Mouse (Mus musculus): ENCODE results near the gene Kif4. TPM values are rescaled to one million over a fixed set of nuclear protein-coding genes. Genes with fewer than 3 reads are reported as not detected.

Gene Kif4
- polyA plus RNA-seq, 1 experiment from 2014 or later = 52.3 TPM

- no peak for ATAC-seq (ENCODE audit: low FRiP score)
- H3K27me3 ChIP-seq (ENCODE audit: control insufficient read depth, insufficient read depth, low read length) = peaks cover 3% of the 10 kb centered on the region
- no peak overlapping the region for H3K4me2 ChIP-seq
Observed at GRCm38 (mm10) chrX:100740785-100741184, 115.2 kb downstream of the Kif4 start.

GRCm38 (mm10) chrX:100741940-100742339 is 116.4 kb downstream of the Kif4 start:
- ATAC-seq (ENCODE audit: low FRiP score) (peak; percentile 80), DNase-seq (ENCODE audit: low spot score, missing footprints) (peak; percentile 94)
- 8% methylated on average over 10 of the region's 10 CpGs for WGBS
- no peak overlapping the region for H3K27ac ChIP-seq (ENCODE audit: low read depth, low read length)
- no peaks in the 10 kb centered on the region; the same call in 1 of the 2 replicates for H3K4me1 ChIP-seq (ENCODE audit: control insufficient read depth, insufficient read depth, low read length)
- no peak overlapping the region for H3K4me2 ChIP-seq
- H3K9ac ChIP-seq (ENCODE audit: low read length) = no peak overlapping the region
- H3K36me3 ChIP-seq (ENCODE audit: control insufficient read depth, insufficient read depth, low read length) = no peaks in the 10 kb centered on the region
- H3K4me3 ChIP-seq (ENCODE audit: low read depth, low read length) = no peak overlapping the region
- H3K27me3 ChIP-seq (ENCODE audit: control insufficient read depth, insufficient read depth, low read length) = peaks cover 3% of the 10 kb centered on the region; the same call in 1 of the 2 replicates
- no peaks in the 10 kb centered on the region for H3K9me3 ChIP-seq (ENCODE audit: control insufficient read depth, low read length)

More at GRCm38 (mm10) chrX:100740785-100741184, 115.2 kb downstream of the Kif4 start:
- Histone ChIP-seq H3K9me3 (ENCODE audit: control insufficient read depth, low read length) (no peaks in the 10 kb centered on the region), H3K9ac (ENCODE audit: low read length) (no peak overlapping the region), H3K4me3 (ENCODE audit: low read depth, low read length) (no peak overlapping the region), H3K36me3 (ENCODE audit: control insufficient read depth, insufficient read depth, low read length) (no peaks in the 10 kb centered on the region), H3K27ac (ENCODE audit: low read depth, low read length) (no peak overlapping the region), H3K4me1 (ENCODE audit: control insufficient read depth, insufficient read depth, low read length) (no peaks in the 10 kb centered on the region; the same call in 1 of the 2 replicates)
- no peak for DNase-seq (ENCODE audit: low spot score, missing footprints)
- 62% methylated on average over 6 of the region's 6 CpGs for WGBS

GRCm38 (mm10) chrX:100765855-100766254 is 140.3 kb downstream of the Kif4 start:
- Histone ChIP-seq H3K4me2 (no peak overlapping the region), H3K27ac (ENCODE audit: low read depth, low read length) (no peak overlapping the region), H3K4me3 (ENCODE audit: low read depth, low read length) (no peak overlapping the region), H3K36me3 (ENCODE audit: control insufficient read depth, insufficient read depth, low read length) (no peaks in the 10 kb centered on the region), H3K27me3 (ENCODE audit: control insufficient read depth, insufficient read depth, low read length) (peaks cover 3% of the 10 kb centered on the region; the same call in 1 of the 2 replicates), H3K9me3 (ENCODE audit: control insufficient read depth, low read length) (no peaks in the 10 kb centered on the region), H3K4me1 (ENCODE audit: control insufficient read depth, insufficient read depth, low read length) (peaks cover 5% of the 10 kb centered on the region; the same call in 1 of the 2 replicates), H3K9ac (ENCODE audit: low read length) (no peak overlapping the region)
- WGBS = 85% methylated on average over 6 of the region's 6 CpGs
- DNase-seq (ENCODE audit: low spot score, missing footprints) (no peak), ATAC-seq (ENCODE audit: low FRiP score) (no peak)

GRCm38 (mm10) chrX:100767181-100767884 is 141.8 kb downstream of the Kif4 start, which contains the start of gene Dlg3:
TSS of gene Dlg3 (plus strand) at chrX:100767722.
- ATAC-seq (ENCODE audit: low FRiP score) (peak; percentile 93), DNase-seq (ENCODE audit: low spot score, missing footprints) (peak; percentile 91)
- H3K9ac ChIP-seq (ENCODE audit: low read length) = peak within 1 kb of the TSS; percentile 59
- peak within 1 kb of the TSS; percentile 53 for H3K4me3 ChIP-seq (ENCODE audit: low read depth, low read length)
- no peak within 1 kb of the TSS for H3K27ac ChIP-seq (ENCODE audit: low read depth, low read length)
- H3K4me2 ChIP-seq = peak within 1 kb of the TSS; percentile 76
- 21% methylated on average over 26 of the region's 26 CpGs for WGBS
- H3K36me3 ChIP-seq (ENCODE audit: control insufficient read depth, insufficient read depth, low read length) = no peaks in the 10 kb centered on the region
- no peaks in the 10 kb centered on the region for H3K9me3 ChIP-seq (ENCODE audit: control insufficient read depth, low read length)
- peaks cover 5% of the 10 kb centered on the region; the same call in 1 of the 2 replicates for H3K4me1 ChIP-seq (ENCODE audit: control insufficient read depth, insufficient read depth, low read length)
- peaks cover 3% of the 10 kb centered on the region; the same call in 1 of the 2 replicates for H3K27me3 ChIP-seq (ENCODE audit: control insufficient read depth, insufficient read depth, low read length)

GRCm38 (mm10) chrX:100767885-100768626 is 142.5 kb downstream of the Kif4 start:
- Histone ChIP-seq H3K27me3 (ENCODE audit: control insufficient read depth, insufficient read depth, low read length) (peaks cover 3% of the 10 kb centered on the region; the same call in 1 of the 2 replicates), H3K4me2 (peak overlapping the region; percentile 76), H3K4me3 (ENCODE audit: low read depth, low read length) (peak overlapping the region; percentile 53), H3K36me3 (ENCODE audit: control insufficient read depth, insufficient read depth, low read length) (no peaks in the 10 kb centered on the region), H3K4me1 (ENCODE audit: control insufficient read depth, insufficient read depth, low read length) (peaks cover 5% of the 10 kb centered on the region; the same call in 1 of the 2 replicates), H3K27ac (ENCODE audit: low read depth, low read length) (no peak overlapping the region), H3K9ac (ENCODE audit: low read length) (peak overlapping the region; percentile 59), H3K9me3 (ENCODE audit: control insufficient read depth, low read length) (no peaks in the 10 kb centered on the region)
- DNase-seq (ENCODE audit: low spot score, missing footprints) = no peak
- ATAC-seq (ENCODE audit: low FRiP score) = peak; percentile 74
- 28% methylated on average over 29 of the region's 36 CpGs for WGBS

- Histone ChIP-seq H3K36me3 (ENCODE audit: control insufficient read depth, insufficient read depth, low read length) (no peaks in the 10 kb centered on the region), H3K4me3 (ENCODE audit: low read depth, low read length) (no peak overlapping the region; the same call in 1 of the 2 replicates), H3K9ac (ENCODE audit: low read length) (no peak overlapping the region), H3K4me2 (no peak overlapping the region), H3K4me1 (ENCODE audit: control insufficient read depth, insufficient read depth, low read length) (peaks cover 5% of the 10 kb centered on the region; the same call in 1 of the 2 replicates), H3K9me3 (ENCODE audit: control insufficient read depth, low read length) (no peaks in the 10 kb centered on the region), H3K27me3 (ENCODE audit: control insufficient read depth, insufficient read depth, low read length) (peaks cover 3% of the 10 kb centered on the region; the same call in 1 of the 2 replicates), H3K27ac (ENCODE audit: low read depth, low read length) (no peak overlapping the region)
- DNase-seq (ENCODE audit: low spot score, missing footprints) = no peak
- WGBS = 87% methylated on average over 5 of the region's 5 CpGs
- ATAC-seq (ENCODE audit: low FRiP score) = no peak
Observed at GRCm38 (mm10) chrX:100769281-100769680, 143.7 kb downstream of the Kif4 start.

GRCm38 (mm10) chrX:100774341-100774811 is 148.8 kb downstream of the Kif4 start:
- H3K4me1 ChIP-seq (ENCODE audit: control insufficient read depth, insufficient read depth, low read length) = peaks cover 3% of the 10 kb centered on the region; the same call in 1 of the 2 replicates
- H3K27me3 ChIP-seq (ENCODE audit: control insufficient read depth, insufficient read depth, low read length) = peaks cover 5% of the 10 kb centered on the region
- ATAC-seq (ENCODE audit: low FRiP score) (peak; percentile 17), DNase-seq (ENCODE audit: low spot score, missing footprints) (peak; percentile 93)
- H3K4me2 ChIP-seq = peak overlapping the region; percentile 50
- H3K4me3 ChIP-seq (ENCODE audit: low read depth, low read length) = peak overlapping the region; percentile 34
- H3K9ac ChIP-seq (ENCODE audit: low read length) = peak overlapping the region; percentile 65
- WGBS = 23% methylated on average over 23 of the region's 23 CpGs
- H3K36me3 ChIP-seq (ENCODE audit: control insufficient read depth, insufficient read depth, low read length) = no peaks in the 10 kb centered on the region
- H3K27ac ChIP-seq (ENCODE audit: low read depth, low read length) = no peak overlapping the region
- H3K9me3 ChIP-seq (ENCODE audit: control insufficient read depth, low read length) = no peaks in the 10 kb centered on the region

GRCm38 (mm10) chrX:100775405-100775804 is 149.9 kb downstream of the Kif4 start:
- H3K4me2 ChIP-seq = no peak overlapping the region
- H3K27me3 ChIP-seq (ENCODE audit: control insufficient read depth, insufficient read depth, low read length) = peaks cover 3% of the 10 kb centered on the region
- no peak overlapping the region for H3K4me3 ChIP-seq (ENCODE audit: low read depth, low read length)
- ATAC-seq (ENCODE audit: low FRiP score) (no peak), DNase-seq (ENCODE audit: low spot score, missing footprints) (no peak)
- WGBS = 86% methylated on average over 3 of the region's 3 CpGs
- no peaks in the 10 kb centered on the region for H3K36me3 ChIP-seq (ENCODE audit: control insufficient read depth, insufficient read depth, low read length)
- H3K27ac ChIP-seq (ENCODE audit: low read depth, low read length) = no peak overlapping the region
- no peak overlapping the region for H3K9ac ChIP-seq (ENCODE audit: low read length)
- H3K4me1 ChIP-seq (ENCODE audit: control insufficient read depth, insufficient read depth, low read length) = peaks cover 6% of the 10 kb centered on the region; the same call in 1 of the 2 replicates
- no peaks in the 10 kb centered on the region for H3K9me3 ChIP-seq (ENCODE audit: control insufficient read depth, low read length)
